In genomic region chr5:121905671-121906070, GRCm38 (mm10) we compare ENCODE assay signal across 20 mouse cellular contexts. TPM values are rescaled to one million over a fixed set of nuclear protein-coding genes. Genes with fewer than 3 reads are reported as not detected.
A peak's percentile ranks its signal among the peaks of the same experiment; 100 is the strongest.
DNase-seq lines count a peak whose midpoint lies in the region; ATAC-seq lines count a peak whose summit lies in the region.
"Had no signal": no experiment of that assay in that cellular context is flagged by ENCODE, and none has a peak within 500 bp of the region (broad histone marks: within the 10 kb centered on the region; RNA-seq: fewer than 3 reads in every experiment).

No protein-coding gene starts in this region.

- no peak for ATAC-seq in hindbrain, embryonic 12.5 days (ENCODE audit: low FRiP score)
- no peak for ATAC-seq in forebrain, embryonic 13.5 days
- ATAC-seq: activated CD4-positive, CD25-positive, alpha-beta regulatory T cell, adult 4 months; intestine, embryonic 16.5 days had no signal

- 82% methylated on average over 17 of the region's 17 CpGs for WGBS in hindbrain, embryonic 10.5 days
- 84% methylated on average over 17 of the region's 17 CpGs for WGBS in hindbrain, embryonic 12.5 days
- WGBS in forebrain, embryonic 13.5 days: 81% methylated on average over 17 of the region's 17 CpGs

- peaks cover 28% of the 10 kb centered on the region for H3K4me1 ChIP-seq in hindbrain, embryonic 10.5 days (replicated peaks)
- peaks cover 37% of the 10 kb centered on the region for H3K4me1 ChIP-seq in hindbrain, embryonic 12.5 days
- H3K4me1 ChIP-seq in forebrain, embryonic 13.5 days: peaks cover 31% of the 10 kb centered on the region
- H3K4me1 ChIP-seq: heart, embryonic 13.5 days had no signal

- 0 out of 2 replicates have a peak, but pooled peaks cover 3% of the 10 kb centered on the region for H3K27me3 ChIP-seq in hindbrain, embryonic 10.5 days (ENCODE audit: insufficient read depth, poor library complexity, severe bottlenecking)
- H3K27me3 ChIP-seq in hindbrain, embryonic 12.5 days: no peaks in the 10 kb centered on the region
- H3K27me3 ChIP-seq in forebrain, embryonic 13.5 days: no peaks in the 10 kb centered on the region

- no peak for DNase-seq in hindbrain, embryonic 10.5 days (ENCODE audit: low spot score)
- peak; percentile 53 for DNase-seq in ES-CJ7 (ENCODE audit: low read depth, low spot score)
- DNase-seq in thymus, postnatal 4 days: no peak
- no peak for DNase-seq in adrenal gland, adult 8-10 months
- DNase-seq: adrenal gland, postnatal 25 days; cerebellum, adult 18-20 months; cerebellum, adult 9-11 months; cerebellum, postnatal 36 days; gastrocnemius, adult 2 months; gastrocnemius, postnatal 25 days; heart, postnatal 36 days; kidney, adult 2 months had no signal

- no peak overlapping the region for H3K9ac ChIP-seq in hindbrain, embryonic 12.5 days
- H3K9ac ChIP-seq in forebrain, embryonic 13.5 days: no peak overlapping the region
- H3K9ac ChIP-seq: heart, embryonic 13.5 days; hindbrain, embryonic 14.5 days had no signal

- H3K4me2 ChIP-seq in hindbrain, embryonic 12.5 days (replicated peaks): no peak overlapping the region
- no peak overlapping the region for H3K4me2 ChIP-seq in forebrain, embryonic 13.5 days
- H3K4me2 ChIP-seq: heart, embryonic 13.5 days; hindbrain, embryonic 14.5 days had no signal

- H3K27ac ChIP-seq in hindbrain, embryonic 10.5 days: peak overlapping the region; percentile 12; the same call in 1 of the 2 replicates
- H3K27ac ChIP-seq in hindbrain, embryonic 12.5 days: no peak overlapping the region
- H3K27ac ChIP-seq in forebrain, embryonic 13.5 days: peak overlapping the region; percentile 44; the same call in 1 of the 2 replicates
- H3K27ac ChIP-seq: embryonic facial prominence, embryonic 10.5 days; gastrocnemius, adult 2 months; heart, embryonic 13.5 days; hindbrain, embryonic 14.5 days had no signal

- H3K36me3 ChIP-seq in hindbrain, embryonic 10.5 days: no peaks in the 10 kb centered on the region
- no peaks in the 10 kb centered on the region for H3K36me3 ChIP-seq in hindbrain, embryonic 12.5 days
- no peaks in the 10 kb centered on the region for H3K36me3 ChIP-seq in forebrain, embryonic 13.5 days (ENCODE audit: poor library complexity, severe bottlenecking)
- H3K36me3 ChIP-seq: embryonic facial prominence, embryonic 10.5 days; G1E; heart, embryonic 13.5 days had no signal

- no peak overlapping the region for H3K4me3 ChIP-seq in hindbrain, embryonic 10.5 days
- no peak overlapping the region for H3K4me3 ChIP-seq in hindbrain, embryonic 12.5 days
- no peak overlapping the region for H3K4me3 ChIP-seq in forebrain, embryonic 13.5 days
- H3K4me3 ChIP-seq: embryonic facial prominence, embryonic 10.5 days; gastrocnemius, adult 2 months; heart, embryonic 13.5 days had no signal

- H3K9me3 ChIP-seq in hindbrain, embryonic 10.5 days: no peaks in the 10 kb centered on the region
- H3K9me3 ChIP-seq in hindbrain, embryonic 12.5 days (replicated peaks): no peaks in the 10 kb centered on the region
- H3K9me3 ChIP-seq in forebrain, embryonic 13.5 days (replicated peaks): no peaks in the 10 kb centered on the region
- H3K9me3 ChIP-seq: embryonic facial prominence, embryonic 10.5 days; G1E; heart, embryonic 13.5 days had no signal

RNA-seq across cellular contexts. Expression of gene Pheta1, which starts 56.9 kb away (rescaled TPM):
- 44.8 and 54.5 TPM in 2 replicates for polyA plus RNA-seq in hindbrain, embryonic 10.5 days (2016; fragmentation: Nextera tagmentation; extraction: Ambion mirVana)
- polyA plus RNA-seq in hindbrain, embryonic 12.5 days (2016; fragmentation: Nextera tagmentation; extraction: Ambion mirVana): 48.1 and 50.5 TPM in 2 replicates
- polyA plus RNA-seq in forebrain, embryonic 13.5 days (2015; fragmentation: Nextera tagmentation; extraction: Ambion mirVana): 46.8 and 50.7 TPM in 2 replicates
- 1 to 10 TPM; 6.3 to 9.5 (median 7.5) TPM for total RNA-seq in adrenal gland, adult 8-10 months (2022)
